Mouse (Mus musculus) frontal cortex, postnatal 25 days (tissue): ENCODE measurements around the gene BC017158.

Experiments used
- DNase-seq, 2 experiments: peaks; one replicate each; pipeline ENCODE4 v3.0.0; 2022; ENCODE audit warnings: low spot score in 2 of 2

BC017158 gene

GRCm38 (mm10) chr7:128256783-128257334 lies 41.1 kb downstream of the BC017158 start:
- no peak for DNase-seq

- DNase-seq, result no peak
Measured at GRCm38 (mm10) chr7:128255757-128256156, 42.2 kb downstream of the BC017158 start.

DNA sequence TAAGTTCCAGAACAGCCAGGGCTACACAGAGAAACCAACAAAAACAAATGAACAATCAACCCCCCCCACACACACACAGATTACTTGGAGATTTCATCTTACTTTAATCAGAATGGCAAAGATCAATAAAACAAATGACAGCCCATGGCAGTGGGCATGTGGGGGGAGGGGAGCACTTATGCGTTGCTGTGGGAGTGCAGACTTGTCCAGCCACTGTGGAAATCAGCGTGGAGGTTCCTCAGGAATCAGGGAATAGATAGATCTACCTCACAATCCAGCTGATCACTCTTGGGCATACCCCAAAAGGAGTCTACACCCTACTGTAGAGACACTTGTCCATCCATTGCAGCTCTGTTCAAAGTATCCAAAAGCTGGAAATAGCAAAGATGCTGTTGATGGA lies 43.0 kb downstream of the BC017158 start:
- DNase-seq, result no peak

- DNase-seq, result peak; percentile 43 to 45
Measured at GRCm38 (mm10) chr7:128252609-128253008, 45.4 kb downstream of the BC017158 start.

DNA sequence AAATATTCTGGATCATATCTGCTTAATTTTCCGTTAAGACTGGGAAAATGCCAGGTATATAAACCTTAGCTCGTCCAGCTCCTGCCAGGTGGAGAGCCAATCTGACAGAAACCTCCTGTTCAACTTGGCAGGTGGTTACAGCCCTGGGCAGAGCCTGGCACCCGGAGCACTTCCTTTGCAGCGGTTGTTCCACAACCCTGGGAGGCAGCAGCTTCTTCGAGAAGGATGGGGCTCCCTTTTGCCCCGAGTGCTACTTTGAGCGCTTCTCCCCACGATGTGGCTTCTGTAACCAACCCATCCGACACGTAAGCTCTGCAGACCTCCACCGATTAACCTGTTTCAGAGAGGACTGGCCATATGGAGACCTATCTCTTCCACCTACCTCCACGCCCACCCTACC lies 46.0 kb downstream of the BC017158 start:
- DNase-seq, result no peak

GRCm38 (mm10) chr7:128249998-128250397 lies 48.0 kb downstream of the BC017158 start:
- DNase-seq, result no peak

- no peak for DNase-seq
Measured at GRCm38 (mm10) chr7:128248081-128249042, 49.6 kb downstream of the BC017158 start.

- peak; percentile 78 to 83 for DNase-seq
Measured at GRCm38 (mm10) chr7:128247443-128247842, 50.5 kb downstream of the BC017158 start.

GRCm38 (mm10) chr7:128246496-128247391 lies 51.2 kb downstream of the BC017158 start, which contains the start of gene Tgfb1i1:
Gene Tgfb1i1, plus strand, starts transcription at chr7:128246812.
- peak; percentile 24 to 35 for DNase-seq

DNA sequence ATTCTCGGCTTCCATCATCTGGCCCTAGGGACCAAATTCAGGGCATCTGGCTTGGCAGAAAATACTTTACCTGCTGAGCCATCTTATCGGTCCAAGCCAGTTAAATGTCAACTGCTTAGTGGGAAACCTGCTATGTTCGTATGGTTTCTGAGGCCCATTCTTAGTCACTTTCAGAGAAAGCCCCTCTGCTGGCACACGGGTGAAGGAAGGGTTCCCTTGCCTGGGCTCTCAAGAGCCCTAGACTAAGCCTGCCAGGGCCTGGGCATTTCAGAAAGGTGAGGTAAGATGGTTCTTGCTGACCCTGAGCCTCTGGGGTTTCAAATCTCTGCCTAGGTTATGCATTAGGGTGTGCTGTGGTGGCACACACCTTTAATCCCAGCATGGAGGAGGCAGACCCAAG lies 52.4 kb downstream of the BC017158 start:
- DNase-seq, result no peak

GRCm38 (mm10) chr7:128244410-128245025 lies 53.5 kb downstream of the BC017158 start:
- no peak for DNase-seq

DNA sequence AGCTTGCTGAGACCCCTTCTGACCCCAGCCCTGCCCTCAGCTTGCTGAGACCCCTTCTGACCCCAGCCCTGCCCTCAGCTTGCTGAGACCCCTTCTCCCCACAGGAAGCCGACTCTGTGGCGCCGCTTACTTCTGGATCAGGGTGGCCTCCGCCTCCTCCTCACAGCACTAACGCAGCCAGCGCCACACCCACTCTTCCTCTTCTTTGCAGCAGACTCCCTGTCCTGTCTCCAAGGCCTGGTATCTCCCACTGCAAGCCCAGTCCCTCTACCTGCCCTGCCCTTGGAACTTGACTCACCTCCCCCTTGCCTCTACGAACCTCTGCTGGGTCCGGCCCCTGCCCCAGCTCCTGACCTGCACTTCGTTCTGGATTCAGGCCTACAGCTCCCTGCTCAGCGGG lies 54.0 kb downstream of the BC017158 start:
- no peak for DNase-seq

GRCm38 (mm10) chr7:128242331-128242730 lies 55.6 kb downstream of the BC017158 start:
- no peak for DNase-seq

GRCm38 (mm10) chr7:128240131-128240784 lies 57.7 kb downstream of the BC017158 start:
- DNase-seq, result no peak

- no peak for DNase-seq
Measured at GRCm38 (mm10) chr7:128238991-128239390, 59.0 kb downstream of the BC017158 start.

GRCm38 (mm10) chr7:128237927-128238778 lies 59.8 kb downstream of the BC017158 start, which contains the start of gene 9130023H24Rik:
Gene 9130023H24Rik, minus strand, starts transcription at chr7:128238031.
- DNase-seq, result peak; percentile 98 to 99

DNA sequence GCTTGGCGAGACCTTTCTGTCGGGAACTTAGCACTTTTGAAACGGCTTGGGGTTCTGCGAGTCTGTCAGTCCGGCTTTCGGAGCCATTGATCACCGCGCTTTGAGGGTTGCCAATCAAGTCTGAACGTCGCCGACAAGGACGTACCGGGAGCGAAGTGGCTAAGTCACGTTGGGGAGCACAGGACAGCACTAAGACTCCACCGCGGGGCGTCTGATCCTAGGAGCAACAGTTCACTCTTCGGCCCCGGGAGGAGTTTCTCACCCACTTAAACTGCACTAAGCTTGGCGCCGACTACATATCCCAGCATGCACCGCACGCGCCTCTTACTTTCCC lies 60.4 kb downstream of the BC017158 start:
- DNase-seq, result no peak

GRCm38 (mm10) chr7:128236856-128237592 lies 60.9 kb downstream of the BC017158 start, which contains the start of gene Armc5:
Gene Armc5, plus strand, starts transcription at chr7:128237342.
- peak; percentile 77 to 78 for DNase-seq

GRCm38 (mm10) chr7:128236426-128236825 lies 61.5 kb downstream of the BC017158 start:
- no peak for DNase-seq
